9 mouse cellular contexts compared by ENCODE assay signal in the genomic region with DNA sequence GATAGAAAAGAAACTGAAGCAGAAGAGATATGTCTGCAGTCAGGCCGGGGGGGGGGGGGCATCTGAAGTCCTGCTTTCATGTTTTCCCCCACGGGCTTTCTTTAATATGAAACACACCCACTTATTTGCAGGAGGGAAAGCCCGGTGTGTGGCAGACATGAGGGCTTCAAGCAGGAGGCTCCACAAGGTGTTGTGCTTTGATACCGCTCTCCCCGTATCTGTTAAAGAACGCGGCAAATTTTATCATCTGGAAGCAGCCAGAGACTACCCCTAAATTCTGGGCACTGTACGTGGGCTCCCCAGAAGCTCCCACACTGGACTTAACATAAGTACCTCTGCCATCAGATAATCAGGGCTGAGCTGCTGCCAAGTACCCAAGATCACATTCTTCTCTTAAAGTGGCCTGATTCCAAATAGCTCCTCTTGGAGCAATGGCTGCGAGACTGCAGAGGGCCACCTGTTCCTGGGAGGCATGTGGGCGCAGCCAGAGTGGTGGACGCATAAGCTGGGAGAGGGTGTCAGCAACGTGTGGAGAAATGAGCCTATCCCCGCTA. TPM values are rescaled to one million over a fixed set of nuclear protein-coding genes. Genes with fewer than 3 reads are reported as not detected.
DNase-seq lines count a peak whose midpoint lies in the region; ATAC-seq and TF ChIP-seq lines count a peak whose summit lies in the region.
"Had no signal": no experiment of that assay in that cellular context is flagged by ENCODE, and none has a peak within 500 bp of the region (broad histone marks: within the 10 kb centered on the region; RNA-seq: fewer than 3 reads in every experiment).

No protein-coding gene starts in this region.

- WGBS in kidney, adult 2 months = 62% methylated on average over 13 of the region's 13 CpGs
- 23% methylated on average over 13 of the region's 13 CpGs for WGBS in liver, embryonic 16.5 days (ENCODE audit: insufficient replicate concordance)
- WGBS in hindbrain, embryonic 14.5 days = 82% methylated on average over 13 of the region's 13 CpGs

- TF ChIP-seq CTCF in kidney, adult 2 months (conservative IDR thresholded peaks at IDR 0.05; ENCODE audit: insufficient read depth, insufficient read length, low read depth, low read length) = no peak

- H3K4me3 ChIP-seq in kidney, adult 2 months (ENCODE audit: insufficient read depth, low read depth, low read length) = no peak overlapping the region
- H3K4me3 ChIP-seq in liver, embryonic 16.5 days (ENCODE audit: low read depth, low read length) = peak overlapping the region; percentile 39
- no peak overlapping the region for H3K4me3 ChIP-seq in hindbrain, embryonic 14.5 days (replicated peaks; ENCODE audit: low read length)
- H3K4me3 ChIP-seq: neural tube, embryonic 12.5 days had no signal

- no peaks in the 10 kb centered on the region for H3K27me3 ChIP-seq in kidney, adult 2 months (replicated peaks; ENCODE audit: control insufficient read depth, insufficient read depth, low read length)
- no peaks in the 10 kb centered on the region for H3K27me3 ChIP-seq in liver, embryonic 16.5 days (ENCODE audit: control insufficient read depth, insufficient read depth, low read depth, low read length)
- H3K27me3 ChIP-seq in hindbrain, embryonic 14.5 days (ENCODE audit: control insufficient read depth, insufficient read depth, low read length) = no peaks in the 10 kb centered on the region
- H3K27me3 ChIP-seq: neural tube, embryonic 12.5 days had no signal

- TF ChIP-seq POLR2A in kidney, adult 2 months (IDR thresholded peaks at IDR 0.05; ENCODE audit: low read depth, low read length) = no peak

- no peaks in the 10 kb centered on the region for H3K9me3 ChIP-seq in liver, embryonic 16.5 days (replicated peaks; ENCODE audit: control insufficient read depth, low read length)
- H3K9me3 ChIP-seq in hindbrain, embryonic 14.5 days (ENCODE audit: control insufficient read depth, low read length) = no peaks in the 10 kb centered on the region
- H3K9me3 ChIP-seq: neural tube, embryonic 12.5 days had no signal

- H3K9ac ChIP-seq in liver, embryonic 16.5 days (ENCODE audit: low read depth, low read length) = peak overlapping the region; percentile 65
- no peak overlapping the region for H3K9ac ChIP-seq in hindbrain, embryonic 14.5 days
- H3K9ac ChIP-seq: neural tube, embryonic 12.5 days had no signal

- peak; percentile 4 for DNase-seq in kidney, adult 2 months
- DNase-seq in kidney, postnatal 14 days = no peak
- peak; percentile 85 for DNase-seq in brain, adult 2 months (ENCODE audit: low read depth, low spot score)
- peak; percentile 75 for DNase-seq in cerebellum, adult 9-11 months
- no peak for DNase-seq in Muller cell, postnatal 12 days (ENCODE audit: inconsistent ontology term)
- no peak for DNase-seq in adrenal gland, adult 8-10 months
- DNase-seq in hindbrain, embryonic 14.5 days (ENCODE audit: low spot score) = no peak

- no peak overlapping the region for H3K27ac ChIP-seq in kidney, adult 2 months (ENCODE audit: insufficient read depth, low read depth, low read length)
- peak overlapping the region; percentile 99 for H3K27ac ChIP-seq in liver, embryonic 16.5 days (ENCODE audit: low read length)
- no peak overlapping the region for H3K27ac ChIP-seq in hindbrain, embryonic 14.5 days
- H3K27ac ChIP-seq: neural tube, embryonic 12.5 days had no signal

- H3K4me1 ChIP-seq in kidney, adult 2 months (ENCODE audit: control insufficient read depth, insufficient read depth, low read length) = no peaks in the 10 kb centered on the region
- H3K4me1 ChIP-seq in liver, embryonic 16.5 days (ENCODE audit: control insufficient read depth, low read depth, low read length) = peaks cover 77% of the 10 kb centered on the region
- H3K4me1 ChIP-seq in hindbrain, embryonic 14.5 days (replicated peaks; ENCODE audit: control insufficient read depth, insufficient read depth, low read length) = 0 out of 2 replicates have a peak, but pooled peaks cover 8% of the 10 kb centered on the region
- H3K4me1 ChIP-seq: neural tube, embryonic 12.5 days had no signal

- peak overlapping the region; percentile 65 for H3K4me2 ChIP-seq in liver, embryonic 16.5 days (ENCODE audit: low read depth, low read length)
- no peak overlapping the region for H3K4me2 ChIP-seq in hindbrain, embryonic 14.5 days (replicated peaks)
- H3K4me2 ChIP-seq: neural tube, embryonic 12.5 days had no signal

- H3K36me3 ChIP-seq in kidney, adult 2 months (ENCODE audit: control insufficient read depth, insufficient read depth, low read length) = no peaks in the 10 kb centered on the region
- H3K36me3 ChIP-seq in liver, embryonic 16.5 days (ENCODE audit: control insufficient read depth, insufficient read depth) = peaks cover 5% of the 10 kb centered on the region
- H3K36me3 ChIP-seq in hindbrain, embryonic 14.5 days (replicated peaks; ENCODE audit: control insufficient read depth, insufficient read depth) = no peaks in the 10 kb centered on the region
- H3K36me3 ChIP-seq: neural tube, embryonic 12.5 days had no signal

- ATAC-seq in liver, embryonic 16.5 days (ENCODE audit: low read depth) = peak; percentile 80
- ATAC-seq in hindbrain, embryonic 14.5 days (ENCODE audit: low FRiP score) = no peak

RNA-seq across cellular contexts. Expression of a gene that starts 39.7 kb away (rescaled TPM):
- 1.6 and 1.9 TPM in 2 replicates for polyA plus RNA-seq in kidney, adult 2 months (2012; rRNA removed)
- polyA plus RNA-seq in liver, embryonic 16.5 days (2015; fragmentation: Nextera tagmentation; extraction: Ambion mirVana) = 66.5 and 77.6 TPM in 2 replicates
- 10 to 100 TPM; 17.6 to 57.6 (median 38.8) TPM for total RNA-seq in adrenal gland, adult 8-10 months (2022)
- 11.3 and 11.5 TPM in 2 replicates for polyA plus RNA-seq in hindbrain, embryonic 14.5 days (2014; fragmentation: Nextera tagmentation; extraction: Ambion mirVana)

Comparison
In these comparisons a context has a peak if more than half of its experiments do, and no peak if none do; other contexts are left out.
1. DNase-seq: peak in kidney, adult 2 months (single experiment), brain, adult 2 months (single experiment) and cerebellum, adult 9-11 months (single experiment); none in kidney, postnatal 14 days (single experiment), Muller cell, postnatal 12 days (single experiment), adrenal gland, adult 8-10 months (single experiment) and hindbrain, embryonic 14.5 days (single experiment).